Mouse (Mus musculus): ENCODE measurements around the gene Pltp.
A peak's percentile ranks its signal among the peaks of the same experiment; 100 is the strongest.
"Not testable (repeated sequence)": the region's sequence is repeated elsewhere in the genome, so short reads cannot be mapped to it uniquely, and the experiment has no call there.

The Pltp gene

GRCm38 (mm10) chr2:164855572-164855971, 1.9 kb downstream of the Pltp start:
- DNase-seq (ENCODE audit: low spot score in 2 of 2): not testable (repeated sequence)

- no peak for DNase-seq (ENCODE audit: low spot score in 2 of 2)
Measured at GRCm38 (mm10) chr2:164850061-164850460, 7.5 kb downstream of the Pltp start.

- DNase-seq (ENCODE audit: low spot score in 2 of 2): no peak
Measured at GRCm38 (mm10) chr2:164845782-164846181, 11.7 kb downstream of the Pltp start.

GRCm38 (mm10) chr2:164835164-164835563, 22.3 kb downstream of the Pltp start:
- no peak for DNase-seq (ENCODE audit: low spot score in 2 of 2)

- no peak for DNase-seq (ENCODE audit: low spot score in 2 of 2)
Measured at GRCm38 (mm10) chr2:164834531-164834930, 23.0 kb downstream of the Pltp start.

GRCm38 (mm10) chr2:164833314-164833959, 24.1 kb downstream of the Pltp start, which contains the start of gene Neurl2:
Neurl2 (minus strand) TSS chr2:164833456.
- DNase-seq (ENCODE audit: low spot score in 2 of 2): peak; percentile 92 to 96

GRCm38 (mm10) chr2:164832748-164833301, 24.7 kb downstream of the Pltp start, which contains the start of gene Ctsa:
Ctsa (plus strand) TSS chr2:164832873.
- DNase-seq (ENCODE audit: low spot score in 2 of 2): peak; percentile 80 to 83

- no peak for DNase-seq (ENCODE audit: low spot score in 2 of 2)
Measured at GRCm38 (mm10) chr2:164832032-164832747, 25.3 kb downstream of the Pltp start.

GRCm38 (mm10) chr2:164831029-164831428, 26.5 kb downstream of the Pltp start:
- no peak for DNase-seq (ENCODE audit: low spot score in 2 of 2)

- DNase-seq (ENCODE audit: low spot score in 2 of 2): no peak
Measured at GRCm38 (mm10) chr2:164829090-164829489, 28.4 kb downstream of the Pltp start.

- no peak for DNase-seq (ENCODE audit: low spot score in 2 of 2)
Measured at GRCm38 (mm10) chr2:164828437-164828836, 29.1 kb downstream of the Pltp start, which contains the start of gene Spata25. Spata25 (minus strand) TSS chr2:164828537.

- no peak for DNase-seq (ENCODE audit: low spot score in 2 of 2)
Measured at GRCm38 (mm10) chr2:164827146-164827850, 30.2 kb downstream of the Pltp start.

- DNase-seq (ENCODE audit: low spot score in 2 of 2): no peak
Measured at GRCm38 (mm10) chr2:164825521-164825920, 32.0 kb downstream of the Pltp start.

GRCm38 (mm10) chr2:164823969-164824368, 33.5 kb downstream of the Pltp start:
- DNase-seq (ENCODE audit: low spot score in 2 of 2): no peak

- no peak for DNase-seq (ENCODE audit: low spot score in 2 of 2)
Measured at GRCm38 (mm10) chr2:164823181-164823585, 34.3 kb downstream of the Pltp start.

GRCm38 (mm10) chr2:164822636-164823165, 34.8 kb downstream of the Pltp start, which contains the start of gene Zswim1:
Zswim1 (plus strand) TSS chr2:164822686.
- peak; percentile 99 for DNase-seq (ENCODE audit: low spot score in 2 of 2)

GRCm38 (mm10) chr2:164821060-164821459, 36.5 kb downstream of the Pltp start:
- DNase-seq (ENCODE audit: low spot score in 2 of 2): no peak

GRCm38 (mm10) chr2:164817703-164818102, 39.8 kb downstream of the Pltp start:
- no peak for DNase-seq (ENCODE audit: low spot score in 2 of 2)

- no peak for DNase-seq (ENCODE audit: low spot score in 2 of 2)
Measured at GRCm38 (mm10) chr2:164817206-164817605, 40.3 kb downstream of the Pltp start.

GRCm38 (mm10) chr2:164815821-164816220, 41.7 kb downstream of the Pltp start:
- no peak for DNase-seq (ENCODE audit: low spot score in 2 of 2)

GRCm38 (mm10) chr2:164815348-164815747, 42.2 kb downstream of the Pltp start:
- no peak for DNase-seq (ENCODE audit: low spot score in 2 of 2)

- no peak for DNase-seq (ENCODE audit: low spot score in 2 of 2)
Measured at GRCm38 (mm10) chr2:164813557-164813956, 44.0 kb downstream of the Pltp start.

All from heart, adult 9 months (tissue).